Mouse (Mus musculus) CH12.LX (cell line): Measurements from ENCODE around the gene Sec14l3.

ENCODE experiments used
- CTCF ChIP-seq, 2 experiments: IDR thresholded peaks in 1 of 2; conservative IDR thresholded peaks in 1 of 2; 2 replicates each; pipeline ENCODE4 v1.5.1; 2011 to 2012; ENCODE audit warnings: low read depth in 2 of 2, low read length in 2 of 2, improper control_type of control experiment in 1 of 2, inconsistent platforms in 1 of 2, mild to moderate bottlenecking in 1 of 2, moderate library complexity in 1 of 2
- ZKSCAN1 ChIP-seq: IDR thresholded peaks from 2 replicates; pipeline ENCODE4 v1.6.1; 2012; ENCODE audit warnings: low read depth, inconsistent platforms, low read length, improper control_type of control experiment, borderline replicate concordance
- ZNF384 ChIP-seq: IDR thresholded peaks from 2 replicates; pipeline ENCODE4 v1.6.1; 2012; ENCODE audit warnings: low read depth, low read length, improper control_type of control experiment, inconsistent platforms

GRCm38 (mm10) chr11:4029343-4029742 is 35.3 kb upstream of the Sec14l3 start:
- TF ChIP-seq CTCF (conservative IDR thresholded peaks at IDR 0.05 in 1 of 2, IDR thresholded peaks at IDR 0.05 in 1 of 2; ENCODE audit: low read depth in 2 of 2, low read length in 2 of 2), result peak in 1 of 2 experiments; percentile 22; a peak in 1 of 4 replicates
- TF ChIP-seq ZNF384, result no peak
- TF ChIP-seq ZKSCAN1, result no peak
